Mouse (Mus musculus) embryonic facial prominence, embryonic 11.5 days (tissue): ENCODE measurements at regions not wholly inside any gene's neighbourhood (a gene's known extent, or its start where the extent isn't known, plus 50 kb on each side); places are given as distances from the start of the nearest gene placed in this dataset.

Experiments
- ATAC-seq: fragments of 200-750 bp; cut with Nextera tagmentation; replicated peaks from 2 replicates; pipeline ENCODE4 v1.8.0; 2017; ENCODE audit warnings: low read depth; ENCODE audit not compliant: insufficient number of reproducible peaks, low FRiP score, low TSS enrichment
- DNase-seq: peaks from one replicate; pipeline ENCODE4 v3.0.0-alpha.2; 2015; ENCODE audit warnings: low spot score
- H3K27ac ChIP-seq: fragments of 300-500 bp; sonication (generic); replicated peaks from 2 replicates; pipeline ENCODE4 v1.5.1; 2014; ENCODE audit warnings: mild to moderate bottlenecking, low read depth, low read length, control low read depth
- H3K27me3 ChIP-seq: fragments of 300-500 bp; sonication (generic); 2 replicates; pipeline ENCODE4 v1.6.1; 2014; ENCODE audit warnings: mild to moderate bottlenecking, low read length, moderate library complexity, mixed read lengths; ENCODE audit not compliant: control insufficient read depth, insufficient read depth
- H3K36me3 ChIP-seq: fragments of 300-500 bp; sonication (generic); replicated peaks from 2 replicates; pipeline ENCODE4 v1.6.1; 2014; ENCODE audit warnings: low read depth, mild to moderate bottlenecking, low read length, moderate library complexity, mixed read lengths; ENCODE audit not compliant: control insufficient read depth, insufficient read depth
- H3K4me1 ChIP-seq: fragments of 300-500 bp; sonication (generic); 2 replicates; pipeline ENCODE4 v1.6.1; 2014; ENCODE audit warnings: low read length, mixed read lengths; ENCODE audit not compliant: control insufficient read depth, insufficient read depth
- H3K4me2 ChIP-seq: fragments of 300-500 bp; sonication (generic); 2 replicates; pipeline ENCODE4 v1.6.1; 2014; ENCODE audit warnings: low read depth, mild to moderate bottlenecking, control low read depth, low read length, moderate library complexity
- H3K4me3 ChIP-seq: fragments of 300-500 bp; sonication (generic); 2 replicates; pipeline ENCODE4 v1.5.1; 2014; ENCODE audit warnings: low read depth, low read length, control low read depth
- H3K9ac ChIP-seq: fragments of 300-500 bp; sonication (generic); replicated peaks from 2 replicates; pipeline ENCODE4 v1.6.1; 2014; ENCODE audit warnings: mild to moderate bottlenecking, control low read depth, low read length
- H3K9me3 ChIP-seq: fragments of 300-500 bp; sonication (generic); replicated peaks from 2 replicates; pipeline ENCODE4 v1.6.1; 2016; ENCODE audit warnings: mild to moderate bottlenecking, low read length, inconsistent platforms, mixed read lengths; ENCODE audit not compliant: control insufficient read depth
- WGBS: fragments of 180-500 bp; shearing (Covaris S2); extraction: QIAGEN DNeasy Blood & Tissue Kit; methylation state at CpG from one replicate; pipeline ENCODE4 v1.1.7; 2014; 5-methylcytosine and 5-hydroxymethylcytosine counted together

- DNase-seq (no peak), ATAC-seq (no peak)
- H3K27ac ChIP-seq = no peak overlapping the region
These were observed 182.8 kb downstream of the Rassf9 start for GRCm38 (mm10) chr10:102694810-102695209.

GRCm38 (mm10) chr10:102689966-102690365 lies 177.9 kb downstream of the Rassf9 start:
- Histone ChIP-seq H3K4me2 (no peak overlapping the region), H3K27me3 (no peaks in the 10 kb centered on the region), H3K4me3 (no peak overlapping the region), H3K36me3 (no peaks in the 10 kb centered on the region), H3K4me1 (no peaks in the 10 kb centered on the region), H3K27ac (no peak overlapping the region), H3K9ac (no peak overlapping the region), H3K9me3 (no peaks in the 10 kb centered on the region)
- DNase-seq = no peak
- 58% methylated on average over 1 of the region's 1 CpGs for WGBS
- no peak for ATAC-seq

More at GRCm38 (mm10) chr10:102694810-102695209, 182.8 kb downstream of the Rassf9 start:
- H3K4me2 ChIP-seq = no peak overlapping the region
- no peaks in the 10 kb centered on the region for H3K36me3 ChIP-seq
- WGBS = 71% methylated on average over 2 of the region's 2 CpGs
- H3K9ac ChIP-seq = no peak overlapping the region
- H3K4me1 ChIP-seq = no peaks in the 10 kb centered on the region
- H3K9me3 ChIP-seq = no peaks in the 10 kb centered on the region
- no peak overlapping the region for H3K4me3 ChIP-seq
- no peaks in the 10 kb centered on the region for H3K27me3 ChIP-seq

GRCm38 (mm10) chr10:102686667-102687397 lies 174.8 kb downstream of the Rassf9 start:
- ATAC-seq (no peak), DNase-seq (no peak)
- H3K27ac ChIP-seq = no peak overlapping the region
- no peak overlapping the region for H3K4me3 ChIP-seq
- no peaks in the 10 kb centered on the region for H3K36me3 ChIP-seq
- WGBS = 84% methylated on average over 14 of the region's 14 CpGs
- H3K9me3 ChIP-seq = no peaks in the 10 kb centered on the region
- no peaks in the 10 kb centered on the region for H3K4me1 ChIP-seq
- H3K27me3 ChIP-seq = no peaks in the 10 kb centered on the region
- no peak overlapping the region for H3K9ac ChIP-seq
- no peak overlapping the region for H3K4me2 ChIP-seq

- no peak overlapping the region for H3K9ac ChIP-seq
- H3K4me3 ChIP-seq = no peak overlapping the region
- H3K27ac ChIP-seq = no peak overlapping the region
- no peaks in the 10 kb centered on the region for H3K9me3 ChIP-seq
- DNase-seq (no peak), ATAC-seq (no peak)
- no peaks in the 10 kb centered on the region for H3K36me3 ChIP-seq
- no peaks in the 10 kb centered on the region for H3K27me3 ChIP-seq
- 84% methylated on average over 7 of the region's 7 CpGs for WGBS
- H3K4me1 ChIP-seq = no peaks in the 10 kb centered on the region
- H3K4me2 ChIP-seq = no peak overlapping the region
These were observed 173.9 kb downstream of the Rassf9 start for GRCm38 (mm10) chr10:102685833-102686434.

GRCm38 (mm10) chr10:102667359-102667758 lies 155.3 kb downstream of the Rassf9 start:
- Histone ChIP-seq H3K4me2 (no peak overlapping the region), H3K4me1 (no peaks in the 10 kb centered on the region), H3K36me3 (no peaks in the 10 kb centered on the region), H3K27me3 (no peaks in the 10 kb centered on the region), H3K4me3 (no peak overlapping the region), H3K9me3 (no peaks in the 10 kb centered on the region), H3K27ac (no peak overlapping the region), H3K9ac (no peak overlapping the region)
- ATAC-seq (no peak), DNase-seq (no peak)
- WGBS = 65% methylated on average over 5 of the region's 5 CpGs

- Histone ChIP-seq H3K9me3 (no peaks in the 10 kb centered on the region), H3K27ac (no peak overlapping the region), H3K4me3 (no peak overlapping the region), H3K36me3 (no peaks in the 10 kb centered on the region), H3K4me1 (no peaks in the 10 kb centered on the region), H3K27me3 (no peaks in the 10 kb centered on the region), H3K4me2 (no peak overlapping the region), H3K9ac (no peak overlapping the region)
- ATAC-seq = no peak
- WGBS = 85% methylated on average over 6 of the region's 6 CpGs
- no peak for DNase-seq
These were observed 147.7 kb downstream of the Rassf9 start for GRCm38 (mm10) chr10:102659683-102660082.

GRCm38 (mm10) chr10:102636507-102636906 lies 124.5 kb downstream of the Rassf9 start:
- no peak overlapping the region for H3K4me2 ChIP-seq
- no peaks in the 10 kb centered on the region for H3K9me3 ChIP-seq
- no peaks in the 10 kb centered on the region for H3K27me3 ChIP-seq
- H3K9ac ChIP-seq = no peak overlapping the region
- H3K4me1 ChIP-seq = no peaks in the 10 kb centered on the region
- no peak overlapping the region for H3K27ac ChIP-seq
- WGBS = 88% methylated on average over 2 of the region's 2 CpGs
- H3K36me3 ChIP-seq = no peaks in the 10 kb centered on the region
- ATAC-seq = no peak
- no peak overlapping the region for H3K4me3 ChIP-seq
- no peak for DNase-seq

- H3K4me3 ChIP-seq = no peak overlapping the region
- DNase-seq (no peak), ATAC-seq (no peak)
- no peaks in the 10 kb centered on the region for H3K36me3 ChIP-seq
- H3K27ac ChIP-seq = no peak overlapping the region
- no peak overlapping the region for H3K9ac ChIP-seq
- WGBS = 80% methylated on average over 4 of the region's 4 CpGs
- no peaks in the 10 kb centered on the region for H3K4me1 ChIP-seq
- no peak overlapping the region for H3K4me2 ChIP-seq
- H3K9me3 ChIP-seq = no peaks in the 10 kb centered on the region
- H3K27me3 ChIP-seq = no peaks in the 10 kb centered on the region
These were observed 121.4 kb downstream of the Rassf9 start for GRCm38 (mm10) chr10:102633438-102633837.
